Mouse (Mus musculus) cerebellum, postnatal 25 days (tissue): ENCODE results near the gene Senp8.

ENCODE experiments used
- DNase-seq, 2 experiments: peaks; one replicate each; pipeline ENCODE4 v3.0.0; 2021; ENCODE audit warnings: mixed read lengths in 2 of 2

Senp8 gene

DNA sequence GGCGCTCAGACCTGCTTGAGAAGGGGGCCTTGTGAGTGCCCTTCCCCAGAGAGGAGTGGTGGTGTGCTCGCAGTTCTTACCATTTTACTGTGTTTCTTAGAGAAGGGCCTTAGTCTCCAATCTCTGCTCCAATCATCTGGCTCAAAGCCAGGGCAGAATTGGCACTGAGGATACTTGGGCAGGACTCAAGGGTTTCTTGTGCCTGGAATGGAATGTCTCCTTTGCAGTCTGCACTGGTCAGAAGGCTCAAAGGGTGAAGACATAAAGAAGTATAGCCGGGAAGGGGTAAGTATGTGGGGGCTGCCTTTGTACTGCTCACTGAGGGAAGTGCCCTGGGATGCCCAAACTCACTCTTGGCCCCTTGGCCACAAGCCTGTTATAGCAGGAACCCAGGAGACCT is 41.3 kb downstream of the Senp8 start:
- DNase-seq: peak in 1 of 2 experiments; percentile 18

DNA sequence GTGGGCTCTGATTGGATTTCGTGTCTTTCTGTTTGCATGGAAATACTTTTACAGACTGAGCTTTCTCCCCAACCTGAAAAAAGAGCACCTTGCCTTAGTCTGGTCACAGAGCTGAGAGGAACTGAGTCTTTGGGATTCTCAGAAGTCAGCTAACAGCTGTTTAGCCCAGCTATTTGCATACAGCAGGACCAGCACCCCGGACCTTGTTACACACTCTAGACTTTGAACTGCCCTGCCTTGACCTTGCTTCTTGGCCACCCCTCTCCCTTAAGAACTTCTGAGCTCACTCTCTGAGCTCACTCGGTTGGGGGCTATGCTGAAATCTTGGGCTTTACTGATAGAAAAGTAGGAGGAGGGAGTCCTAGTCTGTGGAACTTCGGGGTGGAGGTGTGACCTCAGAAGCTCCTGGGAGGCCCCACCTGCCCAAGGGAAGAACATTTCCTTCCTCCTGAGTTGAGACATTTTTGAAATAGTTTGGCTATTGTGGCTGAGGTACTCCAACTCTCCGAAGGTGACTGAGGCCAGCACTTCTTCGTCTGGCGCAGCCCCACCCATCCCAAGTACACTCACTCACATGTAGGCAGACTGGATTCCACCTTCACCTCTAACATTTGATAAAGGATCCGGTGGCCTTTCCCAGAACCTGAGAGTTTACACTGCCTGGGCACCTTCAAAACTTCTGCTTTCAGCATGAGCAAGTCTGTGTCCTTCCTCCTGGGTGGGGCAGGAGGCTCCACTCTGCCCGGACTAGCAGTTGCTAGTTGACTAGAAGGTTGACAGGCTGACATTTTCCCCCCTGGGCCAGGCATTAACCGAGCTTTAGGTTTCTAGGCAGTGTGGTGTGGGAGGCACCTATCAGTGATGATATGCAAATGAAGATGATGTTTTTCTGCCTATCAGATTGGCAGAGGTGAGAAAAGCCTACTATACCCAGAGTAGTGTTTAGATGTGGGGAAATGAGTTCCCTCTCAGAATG is 43.4 kb downstream of the Senp8 start:
- no peak for DNase-seq

DNA sequence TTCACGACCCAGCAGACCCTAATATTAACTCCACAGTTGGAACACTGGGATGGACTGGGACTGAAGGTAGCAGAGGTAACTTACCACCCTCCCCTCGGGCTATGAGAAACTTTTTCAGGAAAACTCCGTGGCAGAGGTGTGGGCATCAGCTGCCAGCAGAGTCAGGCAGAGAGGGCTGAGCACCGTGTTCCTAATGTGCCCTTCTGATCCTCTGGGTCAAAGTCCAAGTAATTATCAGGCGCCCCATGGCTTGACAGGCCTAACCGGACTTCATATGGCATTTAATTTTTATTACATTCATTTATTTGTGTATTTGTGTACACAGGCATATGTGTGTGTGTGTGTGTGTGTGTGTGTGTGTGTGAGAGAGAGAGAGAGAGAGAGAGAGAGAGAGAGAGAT is 47.4 kb downstream of the Senp8 start:
- DNase-seq: no peak

DNA sequence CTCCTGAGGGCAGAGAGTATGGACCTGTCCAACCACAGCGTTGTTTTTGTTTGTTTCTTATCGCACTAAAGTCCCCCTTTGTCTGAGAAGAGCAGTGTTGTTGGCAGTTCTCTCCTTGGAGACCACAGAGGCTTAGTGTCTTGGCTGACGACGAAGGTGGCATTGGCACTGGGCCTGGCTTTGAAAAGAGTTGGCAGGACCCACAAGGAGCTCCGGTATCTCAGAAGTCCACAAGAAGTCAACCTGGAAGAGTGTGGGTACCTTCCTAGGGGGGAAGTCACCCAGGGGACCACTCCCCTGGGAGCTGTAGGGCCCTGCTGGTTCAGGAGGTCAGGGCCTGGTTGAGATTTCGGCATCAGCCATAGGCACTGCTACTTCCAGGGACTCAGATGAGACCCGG is 49.4 kb downstream of the Senp8 start:
- DNase-seq: peak in 1 of 2 experiments; percentile 26

DNA sequence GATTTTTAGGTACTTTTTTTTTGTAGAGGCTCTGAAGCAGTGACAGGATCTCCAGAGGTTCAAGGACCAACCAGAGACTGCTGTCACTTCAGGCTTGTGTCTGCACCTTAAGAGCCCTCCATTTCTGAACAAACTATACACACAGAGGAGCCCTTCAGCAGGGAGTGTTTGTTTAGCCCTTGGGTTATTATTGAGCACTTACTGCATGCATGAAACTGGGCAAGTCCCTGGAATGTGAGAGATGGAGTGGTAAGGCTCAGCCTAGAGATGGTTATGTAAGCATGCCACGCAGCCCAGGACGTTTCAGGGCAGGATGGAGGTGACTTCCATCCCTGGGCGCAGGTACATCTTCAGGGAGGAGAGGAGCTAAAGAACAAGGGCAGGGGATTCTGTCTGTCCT is 54.1 kb downstream of the Senp8 start:
- no peak for DNase-seq

DNA sequence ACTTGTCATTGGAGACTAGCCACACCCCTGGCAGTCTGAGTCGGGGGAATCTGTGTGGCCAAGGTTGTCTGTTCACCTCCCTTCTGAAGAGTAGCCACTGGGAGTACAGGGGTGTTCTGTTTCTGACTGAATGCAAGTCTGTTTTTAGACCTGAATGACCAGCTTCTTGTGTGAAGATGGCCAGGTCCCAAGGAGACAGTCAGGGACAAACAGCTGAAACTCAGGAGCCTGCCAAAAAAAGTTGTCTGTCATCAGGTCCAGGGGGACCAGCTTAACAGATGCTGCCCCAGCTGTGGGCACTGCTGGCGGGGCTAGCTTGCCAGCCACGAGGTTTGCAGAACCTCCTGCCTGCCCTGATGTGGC is 55.1 kb downstream of the Senp8 start:
- no peak for DNase-seq

DNA sequence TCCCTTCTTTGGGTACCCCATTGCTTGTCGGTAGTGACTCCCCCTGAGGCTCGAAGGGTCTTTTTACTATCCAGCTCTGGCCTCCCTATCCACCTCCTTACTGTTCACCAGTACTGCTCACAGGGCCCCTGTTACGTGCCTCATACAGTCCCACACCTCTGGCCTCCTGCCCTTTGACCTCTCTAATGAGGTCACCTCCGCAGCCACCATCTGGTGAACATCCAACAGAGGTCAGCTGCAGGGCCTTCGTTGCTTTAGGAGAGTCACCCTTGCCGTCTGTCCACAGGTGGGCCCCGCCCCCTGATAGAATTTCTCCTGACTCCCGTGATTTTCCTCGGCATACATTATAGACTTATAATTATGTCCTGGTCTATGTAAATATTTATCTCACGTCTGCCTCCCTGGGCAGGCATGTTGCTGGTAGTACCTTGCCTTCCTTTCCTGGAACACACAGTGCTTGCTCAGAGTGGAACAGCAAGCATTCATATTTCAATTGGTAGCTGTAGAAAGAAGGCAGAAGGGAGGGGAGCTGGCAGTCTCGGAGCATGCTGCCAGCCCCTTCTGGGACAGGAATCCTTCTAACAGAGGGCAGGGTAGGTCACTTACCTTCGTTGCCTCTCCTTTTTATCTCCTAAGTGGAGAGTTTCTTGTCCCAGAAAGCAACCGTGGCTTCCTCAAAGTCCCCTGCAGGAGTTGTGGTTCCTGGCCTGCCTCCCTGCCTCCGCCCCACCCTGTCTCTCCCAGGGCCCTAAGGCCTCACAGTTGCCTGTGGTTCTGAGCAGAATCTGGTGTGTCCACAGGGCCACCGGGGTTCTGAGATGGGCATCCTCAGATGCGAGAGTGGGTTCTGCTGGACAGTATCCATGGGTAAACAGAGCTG is 55.7 kb downstream of the Senp8 start:
- DNase-seq: no peak

DNA sequence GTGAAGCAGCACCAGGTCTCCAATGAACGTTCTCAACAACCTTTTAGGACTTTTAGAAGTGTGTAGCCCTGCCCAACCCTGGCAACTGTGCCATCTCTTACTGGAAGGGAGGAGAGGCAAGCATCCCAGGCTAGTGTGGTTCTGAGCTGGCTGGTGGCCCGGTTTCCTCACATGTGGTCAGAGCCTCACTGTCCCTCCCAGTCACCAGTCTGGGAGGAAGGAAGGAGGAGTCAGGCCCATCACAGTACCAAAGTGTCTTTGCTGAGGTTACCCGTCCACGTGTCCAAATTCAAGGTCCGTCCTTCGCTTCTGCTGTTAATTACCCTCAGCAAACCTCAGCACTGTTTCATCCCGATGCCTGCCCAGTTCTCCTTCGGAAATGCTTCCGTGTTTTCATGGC is 58.4 kb downstream of the Senp8 start:
- DNase-seq: peak; percentile 62 to 73

DNA sequence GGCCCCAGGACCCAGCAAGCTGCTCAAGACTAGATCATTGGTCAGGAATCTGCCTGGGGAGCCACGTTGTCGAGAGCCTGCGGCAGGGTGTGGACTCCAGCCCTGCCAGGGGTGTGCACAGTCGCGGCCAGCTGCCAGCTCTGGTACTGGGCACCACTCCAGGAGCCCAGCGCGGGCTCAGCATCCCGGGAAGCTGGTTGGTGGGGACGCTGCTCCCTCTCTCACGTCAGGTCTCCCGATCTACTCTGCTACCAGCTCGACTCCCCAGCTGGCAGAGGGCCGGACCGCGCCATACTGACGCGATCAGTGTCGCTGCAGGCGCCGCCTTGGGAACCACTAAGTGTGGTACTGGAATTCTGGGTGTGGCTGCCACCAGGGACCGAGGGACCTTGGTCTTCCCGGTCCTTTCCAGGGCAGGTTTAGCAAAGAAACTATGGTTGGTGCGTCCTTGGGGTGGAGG is 58.8 kb downstream of the Senp8 start:
- peak; percentile 69 to 76 for DNase-seq

DNA sequence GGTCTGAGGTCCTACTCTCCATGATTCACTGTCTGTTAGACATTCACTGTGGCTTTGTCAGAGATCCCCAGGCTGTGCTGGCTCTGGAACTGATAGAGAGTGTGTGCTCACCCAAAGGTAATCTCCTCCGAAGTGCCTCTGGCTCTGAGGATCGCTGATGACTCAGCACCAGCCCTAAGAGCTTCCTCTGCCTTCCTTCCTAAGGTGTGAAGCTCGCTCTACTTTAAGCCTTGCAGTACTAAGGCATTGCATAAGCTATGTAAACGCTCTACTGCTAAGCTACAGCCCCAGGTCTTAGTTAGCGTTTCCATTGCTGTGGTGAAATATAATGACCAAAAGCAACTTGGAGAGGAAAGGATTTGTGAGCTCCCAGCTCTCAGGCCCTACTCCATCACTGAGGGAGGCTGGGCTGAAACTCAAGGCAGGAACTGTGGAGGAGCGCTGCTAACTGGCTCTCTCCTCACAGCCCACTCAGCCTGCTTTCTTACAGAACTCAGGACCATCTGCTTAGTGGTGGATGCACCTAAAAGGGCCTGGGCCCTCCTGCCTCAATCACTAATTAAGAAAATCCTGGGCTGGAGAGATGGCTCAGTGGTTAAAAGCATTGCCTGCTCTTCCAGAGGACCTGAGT is 63.0 kb downstream of the Senp8 start:
- DNase-seq: no peak
